Mouse (Mus musculus) CH12.LX (cell line): ENCODE data around the gene Stx4a.

Experiments
- BHLHE40 ChIP-seq: IDR thresholded peaks from 2 replicates; pipeline ENCODE4 v1.6.1; 2011; ENCODE audit warnings: mild to moderate bottlenecking, low read depth, low read length, improper control_type of control experiment
- CHD2 ChIP-seq: IDR thresholded peaks from 2 replicates; pipeline ENCODE4 v1.6.1; 2011; ENCODE audit warnings: low read length, improper control_type of control experiment
- CTCF ChIP-seq, 2 experiments: IDR thresholded peaks in 1 of 2; conservative IDR thresholded peaks in 1 of 2; 2 replicates each; pipeline ENCODE4 v1.5.1; 2011 to 2012; ENCODE audit warnings: low read depth in 2 of 2, low read length in 2 of 2, improper control_type of control experiment in 1 of 2, inconsistent platforms in 1 of 2, mild to moderate bottlenecking in 1 of 2, moderate library complexity in 1 of 2
- E2F4 ChIP-seq: IDR thresholded peaks from 2 replicates; pipeline ENCODE4 v1.6.1; 2011; ENCODE audit warnings: low read depth, low read length, improper control_type of control experiment; ENCODE audit not compliant: insufficient replicate concordance
- EP300 ChIP-seq: IDR thresholded peaks from 2 replicates; pipeline ENCODE4 v1.6.1; 2011; ENCODE audit warnings: low read length, improper control_type of control experiment
- ETS1 ChIP-seq: conservative IDR thresholded peaks from 2 replicates; pipeline ENCODE4 v1.6.1; 2012; ENCODE audit warnings: low read depth, mild to moderate bottlenecking, inconsistent platforms, low read length, improper control_type of control experiment, moderate library complexity
- MAZ ChIP-seq: IDR thresholded peaks from 2 replicates; pipeline ENCODE4 v1.6.1; 2012; ENCODE audit warnings: low read depth, mild to moderate bottlenecking, inconsistent platforms, low read length, improper control_type of control experiment, moderate library complexity
- NRF1 ChIP-seq: IDR thresholded peaks from 2 replicates; pipeline ENCODE4 v1.6.1; 2014; ENCODE audit warnings: low read depth, mild to moderate bottlenecking, inconsistent platforms, low read length, improper control_type of control experiment, moderate library complexity
- POLR2A ChIP-seq: IDR thresholded peaks from 2 replicates; pipeline ENCODE4 v1.6.1; 2011; ENCODE audit warnings: low read depth, mild to moderate bottlenecking, improper control_type of control experiment, low read length
- SIN3A ChIP-seq: IDR thresholded peaks from 2 replicates; pipeline ENCODE4 v1.6.1; 2012; ENCODE audit warnings: low read length, improper control_type of control experiment, inconsistent platforms
- UBTF ChIP-seq: IDR thresholded peaks from 2 replicates; pipeline ENCODE4 v1.6.1; 2012; ENCODE audit warnings: low read depth, mild to moderate bottlenecking, inconsistent platforms, low read length, improper control_type of control experiment, moderate library complexity
- USF1 ChIP-seq: IDR thresholded peaks from 2 replicates; pipeline ENCODE4 v1.6.1; 2014; ENCODE audit warnings: low read depth, mild to moderate bottlenecking, inconsistent platforms, low read length, improper control_type of control experiment
- ZNF384 ChIP-seq: IDR thresholded peaks from 2 replicates; pipeline ENCODE4 v1.6.1; 2012; ENCODE audit warnings: low read depth, low read length, improper control_type of control experiment, inconsistent platforms

DNA sequence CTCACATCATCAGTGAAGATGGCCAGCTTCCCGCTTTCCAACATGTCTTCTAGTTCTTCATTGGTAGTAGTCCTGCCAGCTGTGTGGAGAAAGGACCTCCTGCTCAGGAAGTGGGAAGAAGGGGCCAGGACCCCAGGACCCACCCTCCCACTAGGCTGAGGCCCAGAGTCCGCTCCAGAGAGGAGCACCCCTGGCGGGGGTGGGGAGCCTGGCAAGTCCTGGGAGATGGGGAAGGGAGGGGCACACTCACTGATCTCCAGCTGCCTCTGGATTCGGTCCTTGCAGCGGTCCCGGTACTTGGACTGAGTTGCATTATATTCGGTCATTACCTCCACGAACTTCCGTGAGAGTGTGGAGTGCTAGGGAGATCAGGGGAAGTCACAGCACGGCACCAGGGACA, 13.4 kb upstream of the Stx4a start:
- no peak for TF ChIP-seq POLR2A
- TF ChIP-seq BHLHE40 = no peak
- no peak for TF ChIP-seq CTCF (conservative IDR thresholded peaks at IDR 0.05 in 1 of 2, IDR thresholded peaks at IDR 0.05 in 1 of 2; ENCODE audit: low read depth in 2 of 2, low read length in 2 of 2)
- no peak for TF ChIP-seq EP300
- TF ChIP-seq CHD2 = no peak
- no peak for TF ChIP-seq ZNF384
- no peak for TF ChIP-seq E2F4
- no peak for TF ChIP-seq SIN3A
- TF ChIP-seq NRF1 = no peak
- no peak for TF ChIP-seq MAZ
- TF ChIP-seq USF1 = no peak
- no peak for TF ChIP-seq UBTF
- TF ChIP-seq ETS1 = no peak
